Mouse (Mus musculus) layer of hippocampus, adult 18-20 months (tissue): ENCODE results near the gene Cmtm2a. TPM values are rescaled to one million over a fixed set of nuclear protein-coding genes. Genes with fewer than 3 reads are reported as not detected.

ENCODE experiments used
- total RNA-seq, 2 experiments: library from RNA; stranded (reverse); gene quantifications; 2 replicates each; pipeline ENCODE4 v1.2.3; 2021

Gene Cmtm2a
- total RNA-seq, 2 experiments from 2014 or later, result not detected

Other genes starting within 250 kb of the Cmtm2a start
- 1 to 10 TPM; 7.7 to 7.9 TPM for gene Cdh5, start 191.6 kb downstream of the Cmtm2a start, total RNA-seq
- 1 to 10 TPM; 6.0 to 7.2 TPM for gene Bean1, start 122.7 kb downstream of the Cmtm2a start, total RNA-seq
- gene Tk2, start 44.6 kb downstream of the Cmtm2a start, total RNA-seq, result 10 to 100 TPM; 38.5 to 39.9 TPM
- 1 to 10 TPM; 6.1 to 8.1 TPM for gene Cklf, start 42.3 kb downstream of the Cmtm2a start, total RNA-seq
- not detected for gene Gm45711, start 16.9 kb upstream of the Cmtm2a start, total RNA-seq
- not detected for gene Cmtm1, start 17.0 kb upstream of the Cmtm2a start, total RNA-seq
- not detected for gene Gm11020, start 28.4 kb upstream of the Cmtm2a start, total RNA-seq
- not detected for gene Cmtm2b, start 29.0 kb upstream of the Cmtm2a start, total RNA-seq
- 10 to 100 TPM; 12.0 to 14.2 TPM for gene Cmtm3, start 46.2 kb upstream of the Cmtm2a start, total RNA-seq
- gene Cmtm4, start 102.6 kb upstream of the Cmtm2a start, total RNA-seq, result 10 to 100 TPM; 63.3 to 73.1 TPM
- 100 to 1,000 TPM; 258 to 289 TPM for gene Dync1li2, start 149.9 kb upstream of the Cmtm2a start, total RNA-seq
- gene Terb1, start 216.7 kb upstream of the Cmtm2a start, total RNA-seq, result under 1 TPM; 0.66 to 0.74 TPM
- gene Nae1, start 241.5 kb upstream of the Cmtm2a start, total RNA-seq, result 10 to 100 TPM; 43.6 to 45.7 TPM
- 10 to 100 TPM; 13.7 to 18.2 TPM for gene Car7, start 241.5 kb upstream of the Cmtm2a start, total RNA-seq